Mouse (Mus musculus): ENCODE measurements around the gene Tlr12.

GRCm38 (mm10) chr4:128618246-128618911 is at the start of gene Tlr12:
- no peak for TF ChIP-seq EP300 (IDR thresholded peaks at IDR 0.05; ENCODE audit: low read depth)
- no peak for TF ChIP-seq CTCF (IDR thresholded peaks at IDR 0.05; ENCODE audit: low read depth)
